Mouse (Mus musculus) bone marrow, adult 2 months (tissue): ENCODE data around the gene Rnf41.

Experiments used
- CTCF ChIP-seq: fragments of 200-500 bp; IDR thresholded peaks from 2 replicates; pipeline ENCODE4 v1.5.1; 2011; ENCODE audit warnings: low read length, control low read depth; ENCODE audit not compliant: control insufficient read depth, insufficient read depth
- POLR2A ChIP-seq: fragments of 200-500 bp; IDR thresholded peaks from 2 replicates; pipeline ENCODE4 v1.6.1; 2011; ENCODE audit warnings: low read depth, mild to moderate bottlenecking, control low read depth, low read length, borderline replicate concordance; ENCODE audit not compliant: control insufficient read depth

DNA sequence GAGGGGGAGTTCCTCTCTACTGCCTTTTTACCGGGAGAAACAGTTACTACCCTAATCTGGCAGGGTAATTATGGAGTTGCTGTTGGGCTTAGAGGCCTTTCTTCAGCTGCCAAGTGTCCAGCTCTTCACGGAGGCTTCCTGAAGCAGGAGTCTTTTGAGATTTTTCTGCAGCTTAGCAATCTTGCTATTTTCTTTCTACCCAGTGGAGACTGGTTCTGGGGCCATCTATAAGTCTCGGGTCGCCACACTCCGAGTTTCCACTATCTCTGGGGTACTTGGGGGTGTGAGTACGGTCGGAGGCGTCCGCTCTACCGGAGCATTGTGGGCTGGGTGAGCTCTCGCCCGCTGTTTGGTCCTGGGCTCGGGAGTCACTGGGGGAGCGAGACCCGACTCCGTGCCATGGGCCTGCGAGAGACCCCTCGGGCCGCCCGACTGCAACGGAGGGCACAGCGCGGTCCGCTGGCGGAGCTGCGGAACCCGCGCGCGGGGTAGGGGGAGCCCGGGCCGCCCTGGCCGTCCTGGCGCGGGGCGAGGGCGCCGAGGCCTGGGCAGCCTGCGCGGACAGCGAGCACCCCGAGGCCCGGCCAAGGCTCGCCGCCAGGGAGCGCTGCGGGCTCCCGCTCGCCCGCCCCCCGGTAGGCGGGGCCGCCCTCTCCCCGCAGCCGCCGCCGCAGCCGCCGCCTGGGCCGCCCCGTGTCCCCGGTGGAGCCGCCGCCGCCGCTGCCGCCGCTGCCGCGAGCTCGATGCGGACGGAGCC lies 34.8 kb upstream of the Rnf41 start, which contains the start of gene Ankrd52:
- TF ChIP-seq CTCF = peak; percentile 61
- TF ChIP-seq POLR2A = peak; percentile 60; the same call in 1 of the 2 replicates
